Mouse (Mus musculus) limb, embryonic 12.5 days (tissue): ENCODE results near the gene Mthfsd. TPM values are rescaled to one million over a fixed set of nuclear protein-coding genes. Genes with fewer than 3 reads are reported as not detected.

Source experiments
- ATAC-seq: fragments of 200-750 bp; cut with Nextera tagmentation; 2 replicates; pipeline ENCODE4 v1.8.0; 2017; ENCODE audit warnings: low read depth, moderate TSS enrichment; ENCODE audit not compliant: insufficient number of reproducible peaks, insufficient read depth, low FRiP score, low TSS enrichment
- H3K27ac ChIP-seq: fragments of 300-500 bp; sonication (generic); 2 replicates; pipeline ENCODE4 v1.5.1; 2016; ENCODE audit warnings: mild to moderate bottlenecking, moderate library complexity
- H3K27me3 ChIP-seq: fragments of 300-500 bp; sonication (generic); 2 replicates; pipeline ENCODE4 v1.6.1; 2016; ENCODE audit warnings: mild to moderate bottlenecking, moderate library complexity
- H3K36me3 ChIP-seq: fragments of 300-500 bp; sonication (generic); 2 replicates; pipeline ENCODE4 v1.6.1; 2016; ENCODE audit warnings: mild to moderate bottlenecking, moderate library complexity
- H3K4me1 ChIP-seq: fragments of 300-500 bp; sonication (generic); replicated peaks from 2 replicates; pipeline ENCODE4 v1.6.1; 2016
- H3K4me2 ChIP-seq: fragments of 300-500 bp; sonication (generic); 2 replicates; pipeline ENCODE4 v1.6.1; 2016; ENCODE audit warnings: mild to moderate bottlenecking, moderate library complexity
- H3K4me3 ChIP-seq: fragments of 300-500 bp; sonication (generic); replicated peaks from 2 replicates; pipeline ENCODE4 v1.5.1; 2016; ENCODE audit warnings: mild to moderate bottlenecking
- H3K9ac ChIP-seq: fragments of 300-500 bp; sonication (generic); replicated peaks from 2 replicates; pipeline ENCODE4 v1.6.1; 2016; ENCODE audit warnings: mild to moderate bottlenecking, moderate library complexity
- H3K9me3 ChIP-seq: fragments of 300-500 bp; sonication (generic); 2 replicates; pipeline ENCODE4 v1.6.1; 2016; ENCODE audit warnings: mild to moderate bottlenecking, moderate library complexity
- WGBS: fragments of 180-500 bp; shearing (Covaris S2); methylation state at CpG from one replicate; pipeline ENCODE4 v1.1.7; 2016; 5-methylcytosine and 5-hydroxymethylcytosine counted together
- polyA plus RNA-seq: library from polyadenylated mRNA; unstranded; fragments of >200 nt; fragmentation: Nextera tagmentation; extraction: Ambion mirVana; gene quantifications from 2 replicates; pipeline ENCODE4 v1.2.1, GENCODE M21; 2016

The Mthfsd gene
- polyA plus RNA-seq, 1 experiment from 2014 or later: 71.7 TPM

GRCm38 (mm10) chr8:121129265-121129940 lies 21.2 kb upstream of the Mthfsd start:
- H3K4me1 ChIP-seq: peaks cover 47% of the 10 kb centered on the region
- 19% methylated on average over 16 of the region's 16 CpGs for WGBS
- ATAC-seq: no peak
- peaks cover 93% of the 10 kb centered on the region for H3K27me3 ChIP-seq
- no peaks in the 10 kb centered on the region for H3K36me3 ChIP-seq
- H3K4me3 ChIP-seq: no peak overlapping the region
- no peaks in the 10 kb centered on the region for H3K9me3 ChIP-seq
- H3K27ac ChIP-seq: no peak overlapping the region
- peak overlapping the region; percentile 48; the same call in 1 of the 2 replicates for H3K4me2 ChIP-seq
- H3K9ac ChIP-seq: no peak overlapping the region

GRCm38 (mm10) chr8:121128531-121129264 lies 20.5 kb upstream of the Mthfsd start:
- Histone ChIP-seq H3K9ac (peak overlapping the region; percentile 51; the same call in 1 of the 2 replicates), H3K36me3 (no peaks in the 10 kb centered on the region), H3K4me2 (peak overlapping the region; percentile 48), H3K4me3 (peak overlapping the region; percentile 30), H3K4me1 (peaks cover 47% of the 10 kb centered on the region), H3K9me3 (no peaks in the 10 kb centered on the region), H3K27ac (no peak overlapping the region), H3K27me3 (peaks cover 93% of the 10 kb centered on the region)
- WGBS: 3% methylated on average over 55 of the region's 55 CpGs
- no peak for ATAC-seq

- Histone ChIP-seq H3K4me3 (peak within 1 kb of the TSS; percentile 30), H3K27me3 (peaks cover 98% of the 10 kb centered on the region), H3K4me2 (peak within 1 kb of the TSS; percentile 48), H3K4me1 (peaks cover 47% of the 10 kb centered on the region), H3K9ac (peak within 1 kb of the TSS; percentile 51), H3K36me3 (no peaks in the 10 kb centered on the region), H3K27ac (no peak within 1 kb of the TSS), H3K9me3 (no peaks in the 10 kb centered on the region)
- 2% methylated on average over 43 of the region's 43 CpGs for WGBS
- no peak for ATAC-seq
Observed at GRCm38 (mm10) chr8:121127756-121128375, 19.7 kb upstream of the Mthfsd start, which contains the start of gene Foxl1. TSS of gene Foxl1 (plus strand) at chr8:121127940.

GRCm38 (mm10) chr8:121127291-121127701 lies 19.1 kb upstream of the Mthfsd start:
- Histone ChIP-seq H3K27me3 (peaks cover 99% of the 10 kb centered on the region), H3K4me3 (no peak overlapping the region), H3K4me2 (no peak overlapping the region), H3K9ac (no peak overlapping the region), H3K9me3 (no peaks in the 10 kb centered on the region), H3K36me3 (no peaks in the 10 kb centered on the region), H3K4me1 (peaks cover 47% of the 10 kb centered on the region), H3K27ac (no peak overlapping the region)
- 3% methylated on average over 11 of the region's 11 CpGs for WGBS
- ATAC-seq: no peak

GRCm38 (mm10) chr8:121126694-121127093 lies 18.5 kb upstream of the Mthfsd start:
- WGBS: under 1% methylated on average over 6 of the region's 6 CpGs
- Histone ChIP-seq H3K9me3 (no peaks in the 10 kb centered on the region), H3K9ac (no peak overlapping the region)

GRCm38 (mm10) chr8:121126191-121126590 lies 18.0 kb upstream of the Mthfsd start:
- Histone ChIP-seq H3K27me3 (peaks cover 100% of the 10 kb centered on the region), H3K4me1 (peaks cover 47% of the 10 kb centered on the region), H3K9me3 (no peaks in the 10 kb centered on the region), H3K27ac (no peak overlapping the region), H3K4me3 (0 out of 2 replicates have a peak overlapping the region, but pooled peaks have one; percentile 34), H3K4me2 (peak overlapping the region; percentile 61), H3K9ac (no peak overlapping the region), H3K36me3 (0 out of 2 replicates have a peak, but pooled peaks cover 7% of the 10 kb centered on the region)
- ATAC-seq: no peak
- WGBS: 4% methylated on average over 6 of the region's 6 CpGs

More at GRCm38 (mm10) chr8:121126694-121127093, 18.5 kb upstream of the Mthfsd start:
- Histone ChIP-seq H3K27me3 (peaks cover 99% of the 10 kb centered on the region), H3K4me2 (no peak overlapping the region), H3K4me3 (no peak overlapping the region), H3K36me3 (0 out of 2 replicates have a peak, but pooled peaks cover 2% of the 10 kb centered on the region), H3K27ac (no peak overlapping the region), H3K4me1 (peaks cover 47% of the 10 kb centered on the region)
- ATAC-seq: no peak

GRCm38 (mm10) chr8:121125311-121125876 lies 17.2 kb upstream of the Mthfsd start:
- Histone ChIP-seq H3K27ac (no peak overlapping the region), H3K4me1 (peaks cover 54% of the 10 kb centered on the region)

GRCm38 (mm10) chr8:121124547-121125239 lies 16.5 kb upstream of the Mthfsd start:
- H3K9me3 ChIP-seq: no peaks in the 10 kb centered on the region
- H3K9ac ChIP-seq: 0 out of 2 replicates have a peak overlapping the region, but pooled peaks have one; percentile 0
- peak overlapping the region; percentile 61 for H3K4me2 ChIP-seq
- ATAC-seq: 0 out of 2 replicates have a peak, but pooled peaks have one; percentile 4
- WGBS: 3% methylated on average over 17 of the region's 17 CpGs
- peaks cover 100% of the 10 kb centered on the region for H3K27me3 ChIP-seq
- 0 out of 2 replicates have a peak, but pooled peaks cover 7% of the 10 kb centered on the region for H3K36me3 ChIP-seq
- H3K4me3 ChIP-seq: peak overlapping the region; percentile 34
- no peak overlapping the region for H3K27ac ChIP-seq
- peaks cover 57% of the 10 kb centered on the region for H3K4me1 ChIP-seq

More at GRCm38 (mm10) chr8:121125311-121125876, 17.2 kb upstream of the Mthfsd start:
- 1% methylated on average over 35 of the region's 36 CpGs for WGBS
- peak overlapping the region; percentile 61 for H3K4me2 ChIP-seq
- peaks cover 100% of the 10 kb centered on the region for H3K27me3 ChIP-seq
- no peak overlapping the region; the same call in 1 of the 2 replicates for H3K9ac ChIP-seq
- H3K36me3 ChIP-seq: 0 out of 2 replicates have a peak, but pooled peaks cover 7% of the 10 kb centered on the region
- ATAC-seq: peak; percentile 75
- H3K9me3 ChIP-seq: no peaks in the 10 kb centered on the region
- H3K4me3 ChIP-seq: peak overlapping the region; percentile 34

- peaks cover 45% of the 10 kb centered on the region for H3K4me1 ChIP-seq
- ATAC-seq: no peak
- no peak overlapping the region for H3K4me3 ChIP-seq
- H3K36me3 ChIP-seq: 0 out of 2 replicates have a peak, but pooled peaks cover 7% of the 10 kb centered on the region
- no peak overlapping the region for H3K9ac ChIP-seq
- 46% methylated on average over 2 of the region's 2 CpGs for WGBS
- H3K27ac ChIP-seq: no peak overlapping the region
- no peaks in the 10 kb centered on the region for H3K9me3 ChIP-seq
- H3K4me2 ChIP-seq: no peak overlapping the region
- H3K27me3 ChIP-seq: peaks cover 97% of the 10 kb centered on the region
Observed at GRCm38 (mm10) chr8:121123113-121123512, 14.9 kb upstream of the Mthfsd start.

- no peak overlapping the region for H3K27ac ChIP-seq
- H3K9me3 ChIP-seq: no peaks in the 10 kb centered on the region
- no peak for ATAC-seq
- H3K27me3 ChIP-seq: peaks cover 97% of the 10 kb centered on the region
- H3K36me3 ChIP-seq: 0 out of 2 replicates have a peak, but pooled peaks cover 7% of the 10 kb centered on the region
- H3K4me2 ChIP-seq: no peak overlapping the region
- no peak overlapping the region for H3K4me3 ChIP-seq
- WGBS: 8% methylated on average over 7 of the region's 7 CpGs
- H3K4me1 ChIP-seq: peaks cover 45% of the 10 kb centered on the region
- H3K9ac ChIP-seq: no peak overlapping the region
Observed at GRCm38 (mm10) chr8:121122368-121122767, 14.2 kb upstream of the Mthfsd start.
